Mouse (Mus musculus) hindbrain, embryonic 11.5 days (tissue): ENCODE results near the gene Celf2. TPM values are rescaled to one million over a fixed set of nuclear protein-coding genes. Genes with fewer than 3 reads are reported as not detected.

Experiments
- ATAC-seq: fragments of 200-750 bp; cut with Nextera tagmentation; 2 replicates; pipeline ENCODE4 v1.8.0; 2017; ENCODE audit warnings: mild to moderate bottlenecking, moderate TSS enrichment, moderate library complexity; ENCODE audit not compliant: low FRiP score
- DNase-seq: peaks from one replicate; pipeline ENCODE4 v3.0.0-alpha.2; 2015; ENCODE audit warnings: low spot score
- H3K27ac ChIP-seq: fragments of 300-500 bp; sonication (generic); 2 replicates; pipeline ENCODE4 v1.5.1; 2014; ENCODE audit warnings: mild to moderate bottlenecking, low read depth, low read length
- H3K27me3 ChIP-seq: fragments of 300-500 bp; sonication (generic); 2 replicates; pipeline ENCODE4 v1.6.1; 2014; ENCODE audit warnings: mild to moderate bottlenecking, low read length, moderate library complexity, mixed read lengths; ENCODE audit not compliant: control insufficient read depth, insufficient read depth
- H3K36me3 ChIP-seq: fragments of 300-500 bp; sonication (generic); 2 replicates; pipeline ENCODE4 v1.6.1; 2014; ENCODE audit warnings: mild to moderate bottlenecking, low read length, moderate library complexity, mixed read lengths; ENCODE audit not compliant: control insufficient read depth, insufficient read depth
- H3K4me1 ChIP-seq: fragments of 300-500 bp; sonication (generic); replicated peaks from 2 replicates; pipeline ENCODE4 v1.6.1; 2014; ENCODE audit warnings: low read length, mixed read lengths; ENCODE audit not compliant: control insufficient read depth, insufficient read depth
- H3K4me2 ChIP-seq: fragments of 300-500 bp; sonication (generic); replicated peaks from 2 replicates; pipeline ENCODE4 v1.6.1; 2014; ENCODE audit warnings: mild to moderate bottlenecking, low read depth, low read length
- H3K4me3 ChIP-seq: fragments of 300-500 bp; sonication (generic); 2 replicates; pipeline ENCODE4 v1.5.1; 2014; ENCODE audit warnings: low read depth, low read length
- H3K9ac ChIP-seq: fragments of 300-500 bp; sonication (generic); 2 replicates; pipeline ENCODE4 v1.6.1; 2014; ENCODE audit warnings: low read depth, low read length
- H3K9me3 ChIP-seq: fragments of 300-500 bp; sonication (generic); 2 replicates; pipeline ENCODE4 v1.6.1; 2016; ENCODE audit warnings: low read length; ENCODE audit not compliant: control insufficient read depth
- WGBS: fragments of 180-500 bp; shearing (Covaris S2); extraction: QIAGEN DNeasy Blood & Tissue Kit; methylation state at CpG from one replicate; pipeline ENCODE4 v1.1.7; 2014; 5-methylcytosine and 5-hydroxymethylcytosine counted together
- polyA plus RNA-seq: library from polyadenylated mRNA; unstranded; fragments of >200 nt; fragmentation: Nextera tagmentation; extraction: Ambion mirVana; gene quantifications from 2 replicates; pipeline ENCODE4 v1.2.1, GENCODE M21; 2014

Gene Celf2
- polyA plus RNA-seq, 1 experiment from 2014 or later, result 82.4 TPM

GRCm38 (mm10) chr2:7438721-7439282 is 70.6 kb downstream of the Celf2 start:
- ATAC-seq, result no peak
- Histone ChIP-seq H3K27ac (no peak overlapping the region), H3K9ac (no peak overlapping the region), H3K4me3 (no peak overlapping the region), H3K4me2 (no peak overlapping the region), H3K36me3 (no peaks in the 10 kb centered on the region), H3K9me3 (no peaks in the 10 kb centered on the region), H3K4me1 (no peaks in the 10 kb centered on the region), H3K27me3 (no peaks in the 10 kb centered on the region)
- DNase-seq, result no peak
- WGBS, result 90% methylated on average over 8 of the region's 8 CpGs

- DNase-seq (no peak), ATAC-seq (no peak)
- WGBS, result 91% methylated on average over 1 of the region's 1 CpGs
Observed at GRCm38 (mm10) chr2:7426481-7426880, 82.9 kb downstream of the Celf2 start.

DNA sequence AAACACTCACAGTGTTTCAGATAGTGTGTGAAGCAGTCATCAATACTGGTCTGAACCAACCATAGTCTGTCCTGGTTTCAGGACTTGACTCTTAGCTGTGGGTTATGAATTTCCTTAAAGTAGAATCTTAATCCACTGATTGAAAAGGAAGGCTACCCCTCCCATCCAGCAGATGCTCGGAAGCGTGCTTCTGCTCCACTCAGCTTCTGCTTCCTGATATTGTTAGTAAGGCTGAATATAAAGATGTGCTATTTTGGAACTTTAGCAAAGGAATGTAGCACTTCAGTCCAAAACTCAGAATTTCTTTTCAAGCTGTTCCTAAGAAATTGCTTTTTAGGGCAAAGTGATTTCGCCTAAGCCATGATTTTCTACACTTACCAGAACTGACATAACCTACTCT is 108.8 kb downstream of the Celf2 start:
- no peak overlapping the region for H3K9ac ChIP-seq
- H3K27ac ChIP-seq, result no peak overlapping the region
- no peaks in the 10 kb centered on the region for H3K27me3 ChIP-seq
- H3K4me3 ChIP-seq, result no peak overlapping the region
- DNase-seq (no peak), ATAC-seq (no peak)
- no peak overlapping the region for H3K4me2 ChIP-seq
- WGBS, result 88% methylated on average over 3 of the region's 3 CpGs
- no peaks in the 10 kb centered on the region for H3K36me3 ChIP-seq
- H3K9me3 ChIP-seq, result no peaks in the 10 kb centered on the region
- H3K4me1 ChIP-seq, result no peaks in the 10 kb centered on the region

More at GRCm38 (mm10) chr2:7426481-7426880, 82.9 kb downstream of the Celf2 start:
- H3K4me3 ChIP-seq, result no peak overlapping the region
- H3K27ac ChIP-seq, result no peak overlapping the region
- H3K4me1 ChIP-seq, result no peaks in the 10 kb centered on the region
- H3K9me3 ChIP-seq, result no peaks in the 10 kb centered on the region
- no peak overlapping the region for H3K9ac ChIP-seq
- H3K4me2 ChIP-seq, result no peak overlapping the region
- no peaks in the 10 kb centered on the region for H3K27me3 ChIP-seq
- H3K36me3 ChIP-seq, result no peaks in the 10 kb centered on the region

GRCm38 (mm10) chr2:7395935-7396334 is 113.4 kb downstream of the Celf2 start:
- Histone ChIP-seq H3K27ac (no peak overlapping the region), H3K36me3 (no peaks in the 10 kb centered on the region), H3K4me2 (peak overlapping the region; percentile 11; the same call in 1 of the 2 replicates), H3K4me1 (no peaks in the 10 kb centered on the region), H3K9ac (no peak overlapping the region), H3K4me3 (no peak overlapping the region), H3K27me3 (no peaks in the 10 kb centered on the region), H3K9me3 (no peaks in the 10 kb centered on the region)
- DNase-seq (peak; percentile 14), ATAC-seq (0 out of 2 replicates have a peak, but pooled peaks have one; percentile 59)
- WGBS, result 28% methylated on average over 8 of the region's 8 CpGs

- no peaks in the 10 kb centered on the region for H3K9me3 ChIP-seq
- H3K9ac ChIP-seq, result no peak overlapping the region
- H3K27ac ChIP-seq, result no peak overlapping the region
- peak; percentile 42 for DNase-seq
- WGBS, result 36% methylated on average over 7 of the region's 7 CpGs
- no peaks in the 10 kb centered on the region for H3K4me1 ChIP-seq
- H3K4me3 ChIP-seq, result no peak overlapping the region
- 0 out of 2 replicates have a peak, but pooled peaks have one; percentile 47 for ATAC-seq
- no peaks in the 10 kb centered on the region for H3K36me3 ChIP-seq
- H3K27me3 ChIP-seq, result no peaks in the 10 kb centered on the region
- H3K4me2 ChIP-seq, result peak overlapping the region; percentile 11; the same call in 1 of the 2 replicates
Observed at GRCm38 (mm10) chr2:7395473-7395872, 113.9 kb downstream of the Celf2 start.

- no peak overlapping the region for H3K4me3 ChIP-seq
- H3K36me3 ChIP-seq, result no peaks in the 10 kb centered on the region
- H3K27me3 ChIP-seq, result no peaks in the 10 kb centered on the region
- no peak overlapping the region for H3K27ac ChIP-seq
- H3K9ac ChIP-seq, result no peak overlapping the region
- no peak for ATAC-seq
- H3K9me3 ChIP-seq, result no peaks in the 10 kb centered on the region
- DNase-seq, result no peak
- no peak overlapping the region for H3K4me2 ChIP-seq
- WGBS, result 87% methylated on average over 2 of the region's 2 CpGs
- no peaks in the 10 kb centered on the region for H3K4me1 ChIP-seq
Observed at GRCm38 (mm10) chr2:7392500-7392899, 116.9 kb downstream of the Celf2 start.

- H3K27me3 ChIP-seq, result no peaks in the 10 kb centered on the region
- no peak overlapping the region for H3K27ac ChIP-seq
- H3K4me3 ChIP-seq, result no peak overlapping the region
- WGBS, result 90% methylated on average over 5 of the region's 5 CpGs
- DNase-seq, result no peak
- no peak overlapping the region for H3K4me2 ChIP-seq
- no peaks in the 10 kb centered on the region for H3K36me3 ChIP-seq
- no peaks in the 10 kb centered on the region for H3K9me3 ChIP-seq
- no peak for ATAC-seq
- H3K4me1 ChIP-seq, result no peaks in the 10 kb centered on the region
- H3K9ac ChIP-seq, result no peak overlapping the region
Observed at GRCm38 (mm10) chr2:7389264-7389663, 120.1 kb downstream of the Celf2 start.

- no peak overlapping the region for H3K9ac ChIP-seq
- no peaks in the 10 kb centered on the region for H3K27me3 ChIP-seq
- H3K4me1 ChIP-seq, result no peaks in the 10 kb centered on the region
- H3K4me3 ChIP-seq, result no peak overlapping the region
- no peaks in the 10 kb centered on the region for H3K9me3 ChIP-seq
- ATAC-seq (no peak), DNase-seq (no peak)
- H3K27ac ChIP-seq, result no peak overlapping the region
- H3K36me3 ChIP-seq, result no peaks in the 10 kb centered on the region
- 48% methylated on average over 1 of the region's 1 CpGs for WGBS
- H3K4me2 ChIP-seq, result no peak overlapping the region
Observed at GRCm38 (mm10) chr2:7378736-7379135, 130.6 kb downstream of the Celf2 start.

GRCm38 (mm10) chr2:7377878-7378277 is 131.5 kb downstream of the Celf2 start:
- ATAC-seq (no peak), DNase-seq (no peak)
- H3K36me3 ChIP-seq, result no peaks in the 10 kb centered on the region
- H3K4me2 ChIP-seq, result no peak overlapping the region
- no peaks in the 10 kb centered on the region for H3K27me3 ChIP-seq
- H3K9me3 ChIP-seq, result no peaks in the 10 kb centered on the region
- no peaks in the 10 kb centered on the region for H3K4me1 ChIP-seq
- H3K9ac ChIP-seq, result no peak overlapping the region
- 91% methylated on average over 1 of the region's 1 CpGs for WGBS
- H3K4me3 ChIP-seq, result no peak overlapping the region
- H3K27ac ChIP-seq, result no peak overlapping the region
